Mouse (Mus musculus) heart, adult 18-20 months (tissue): ENCODE data around the gene Gna13. TPM values are rescaled to one million over a fixed set of nuclear protein-coding genes. Genes with fewer than 3 reads are reported as not detected.

Experiments
- DNase-seq, 2 experiments: peaks; one replicate each; pipeline ENCODE4 v3.0.0; 2021 to 2022; ENCODE audit warnings: mixed read lengths in 1 of 2
- total RNA-seq, 2 experiments: library from RNA; stranded (reverse); gene quantifications; 2 replicates each; pipeline ENCODE4 v1.2.3; 2021

The Gna13 gene
- total RNA-seq, 2 experiments from 2014 or later: 29.0 to 34.3 TPM

DNA sequence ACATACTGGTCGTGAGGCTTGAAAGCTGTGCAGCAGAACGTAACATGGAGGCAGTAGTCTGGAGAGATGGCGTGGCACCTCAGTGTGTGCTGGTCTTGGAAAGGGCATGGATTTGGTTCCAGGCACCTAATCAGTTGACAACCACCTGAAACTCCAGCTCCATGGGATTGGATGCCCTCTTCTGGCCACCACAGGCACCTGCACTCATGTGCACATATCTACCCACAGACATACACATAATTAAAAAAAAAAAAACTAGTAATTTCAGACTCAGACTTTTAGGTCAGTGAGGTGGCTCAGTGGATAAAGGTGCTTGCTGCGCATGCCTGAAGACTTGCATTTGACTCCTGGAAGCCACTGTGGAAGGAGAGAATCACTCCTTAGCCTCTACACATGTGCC, 59.6 kb downstream of the Gna13 start:
- no peak for DNase-seq

DNA sequence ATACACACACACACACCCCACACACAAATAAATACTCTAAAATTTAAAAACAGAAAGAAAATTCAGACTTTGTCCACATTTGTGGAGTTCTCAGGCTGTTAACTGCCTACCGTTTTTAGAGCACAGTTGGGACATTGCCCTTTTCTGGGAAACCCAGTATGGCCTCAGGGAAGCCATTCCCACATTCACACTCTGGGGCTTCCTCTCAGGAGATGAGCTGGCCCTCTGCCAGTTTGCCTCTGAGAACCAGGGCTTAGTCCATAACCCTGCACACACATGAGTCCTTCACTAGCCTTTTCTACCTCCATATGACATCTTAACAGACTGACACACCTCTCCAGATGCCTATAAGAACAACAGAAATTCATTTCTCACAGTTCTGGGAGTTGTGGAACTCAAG, 60.7 kb downstream of the Gna13 start:
- no peak for DNase-seq

DNA sequence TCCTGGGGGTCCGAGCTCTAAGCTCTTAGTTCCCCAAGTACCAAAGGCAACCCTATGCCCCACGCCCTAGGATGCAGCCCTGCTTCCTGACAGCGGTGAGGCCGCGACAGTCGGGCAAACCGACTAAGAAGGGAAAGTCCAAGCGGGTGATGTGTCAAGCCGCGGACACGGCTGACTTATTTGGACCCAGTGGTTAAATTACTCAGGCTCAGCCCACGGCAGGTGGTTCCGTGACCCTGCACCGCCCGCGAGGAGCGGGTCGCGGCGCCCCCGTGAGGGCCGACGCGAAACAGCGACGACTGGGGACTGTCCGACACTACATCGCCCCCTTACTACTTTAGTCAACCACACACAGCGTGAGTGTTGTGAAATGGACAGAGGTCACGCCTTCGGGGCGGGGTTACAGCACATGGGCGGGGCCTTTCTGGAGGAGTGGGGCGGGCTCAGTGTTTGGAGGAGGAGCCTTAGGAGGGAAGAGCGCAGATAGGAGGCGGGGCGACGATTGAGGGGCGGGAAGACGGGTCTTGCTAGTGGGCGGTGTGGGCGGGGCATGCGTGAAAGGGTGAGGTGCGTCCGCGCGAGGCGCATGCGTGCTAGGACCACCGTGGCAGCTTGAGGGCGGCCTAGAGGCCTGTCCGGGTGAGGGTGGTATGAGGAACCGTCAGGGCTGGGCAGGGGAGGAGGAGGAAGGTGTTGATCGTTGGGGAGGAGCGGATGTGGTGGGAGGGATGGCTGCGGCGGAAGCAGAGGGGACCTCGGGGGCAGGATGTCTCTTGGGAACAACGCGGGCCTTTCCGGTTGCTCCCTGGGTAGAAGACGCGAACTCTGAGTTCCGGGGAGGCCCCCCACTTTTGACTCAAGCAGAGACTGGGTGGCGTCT, 63.0 kb downstream of the Gna13 start, which contains the start of gene Amz2:
TSS of gene Amz2 (plus strand) at position 555 of the 880 bp plus-strand sequence.
- peak; percentile 99 to 100 for DNase-seq

DNA sequence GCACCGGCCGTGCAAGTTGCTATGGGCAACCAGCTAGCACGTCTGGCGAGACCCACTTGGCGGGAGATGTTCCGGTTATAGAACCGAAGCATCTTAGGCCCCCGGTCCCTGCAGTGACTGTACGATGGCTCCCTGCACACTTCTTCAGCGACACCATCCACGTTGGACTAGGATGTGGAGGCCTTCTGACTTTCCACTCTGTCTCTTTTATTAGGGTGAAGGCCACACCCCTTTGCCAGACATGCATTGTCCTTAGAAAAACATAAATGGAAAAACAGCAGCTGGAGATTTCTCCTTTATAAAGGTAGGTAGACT, 63.6 kb downstream of the Gna13 start:
- DNase-seq: no peak

DNA sequence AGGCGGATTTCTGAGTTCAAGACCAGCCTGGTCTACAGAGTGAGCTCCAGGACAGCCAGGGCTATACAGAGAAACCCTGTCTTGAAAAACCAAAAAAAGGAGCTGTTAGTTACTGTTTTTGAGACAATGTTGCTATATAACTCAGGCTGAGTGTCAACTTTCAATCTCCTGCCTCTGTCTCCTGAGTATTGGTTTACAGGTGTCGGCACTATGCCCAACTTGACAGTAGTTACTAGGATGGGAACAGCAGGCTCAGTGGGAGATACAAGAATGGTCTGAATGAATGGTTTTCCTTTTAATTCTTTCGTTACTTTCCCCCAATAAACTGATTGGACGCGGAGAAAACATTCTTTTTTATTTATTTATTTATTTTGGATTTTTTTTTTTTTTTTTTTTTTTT, 64.7 kb downstream of the Gna13 start:
- DNase-seq: no peak

DNA sequence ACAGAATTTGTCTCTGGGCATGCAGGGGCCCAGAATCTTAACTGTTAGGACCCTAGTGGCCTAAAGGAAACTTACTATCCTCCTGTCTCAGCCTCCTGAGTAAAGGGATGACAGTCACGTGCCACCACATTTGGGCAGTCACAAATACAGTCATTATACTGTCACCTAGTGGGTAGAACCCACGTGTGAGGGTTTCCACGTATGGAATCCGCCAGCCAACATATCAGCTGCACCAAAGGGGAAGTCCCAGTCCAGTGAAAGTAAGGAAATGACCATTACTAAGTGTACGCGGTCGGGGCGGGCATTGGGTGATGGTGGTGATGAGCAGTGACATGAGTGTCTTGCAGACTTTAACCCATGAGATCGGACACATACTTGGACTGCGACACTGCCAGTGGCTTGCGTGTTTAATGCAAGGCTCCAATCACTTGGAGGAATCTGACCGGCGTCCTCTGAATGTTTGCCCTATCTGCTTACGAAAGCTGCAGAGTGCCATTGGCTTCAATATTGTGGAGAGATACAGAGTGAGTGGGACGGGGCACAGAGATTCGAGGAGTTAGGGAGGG, 71.7 kb downstream of the Gna13 start:
- DNase-seq: no peak

DNA sequence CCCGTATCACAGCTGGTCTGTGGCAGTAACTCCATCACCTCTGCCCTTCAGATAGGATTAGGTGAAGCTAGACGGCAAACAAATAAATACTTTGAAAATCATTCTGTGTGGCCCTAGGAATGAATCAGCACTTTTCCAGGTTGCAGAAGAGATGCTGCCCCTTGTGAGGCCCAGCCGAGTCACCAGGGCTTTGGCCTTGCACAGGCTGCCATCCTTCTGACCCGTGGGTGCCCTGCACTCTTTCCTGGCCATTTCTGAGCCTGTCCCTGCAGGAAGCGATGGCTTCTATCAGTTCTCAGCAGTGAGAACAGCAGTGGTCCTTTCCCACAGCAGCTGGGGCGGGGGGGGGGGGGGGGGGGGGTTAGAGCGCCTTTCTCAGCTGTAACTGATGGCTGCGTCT, 74.3 kb downstream of the Gna13 start:
- no peak for DNase-seq

DNA sequence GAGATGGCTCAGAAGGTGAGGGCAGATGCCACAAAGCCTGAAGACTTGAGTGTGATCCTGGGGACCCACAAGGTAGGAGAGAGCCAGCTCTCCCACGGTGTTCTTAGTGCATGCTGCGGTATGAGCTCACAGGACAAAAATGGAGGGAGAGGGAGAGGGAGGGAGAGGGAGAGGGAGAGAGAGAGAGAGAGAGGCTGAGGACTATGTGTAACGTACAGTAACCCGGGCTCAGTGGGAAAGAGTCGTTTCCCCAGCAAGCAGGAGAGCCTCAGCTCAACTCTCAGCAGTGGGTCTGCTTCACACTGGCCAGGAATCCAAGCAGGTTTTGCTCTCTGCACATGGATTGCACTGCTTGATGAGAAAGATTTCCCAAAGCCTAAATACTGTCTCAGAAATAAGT, 76.6 kb downstream of the Gna13 start:
- DNase-seq: no peak

DNA sequence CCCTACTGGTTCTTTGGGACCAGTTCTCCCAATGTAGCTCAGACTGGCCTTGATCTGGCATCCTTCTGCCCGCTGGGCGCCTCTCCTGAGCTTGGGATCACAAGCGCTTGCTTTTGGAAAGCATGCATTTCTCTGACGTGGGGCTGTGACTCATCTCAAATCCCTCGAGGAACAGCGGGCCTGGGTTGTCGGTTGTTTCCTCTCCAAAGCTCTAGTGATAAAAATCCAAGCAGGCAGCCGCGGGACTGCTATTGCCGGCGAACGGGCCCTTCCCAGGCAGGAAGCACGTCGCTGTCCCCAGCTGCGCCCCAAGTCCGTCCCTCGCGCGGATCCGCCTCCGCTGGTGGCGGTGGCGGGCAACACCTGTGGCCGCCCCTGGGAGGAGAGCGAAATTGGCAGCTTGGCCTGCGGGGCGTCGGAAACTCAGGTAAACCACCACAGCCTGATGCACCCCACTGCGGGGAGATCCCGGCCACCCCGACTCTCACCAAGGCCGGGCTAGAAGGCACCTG, 77.3 kb downstream of the Gna13 start:
- DNase-seq: peak; percentile 90 to 91

DNA sequence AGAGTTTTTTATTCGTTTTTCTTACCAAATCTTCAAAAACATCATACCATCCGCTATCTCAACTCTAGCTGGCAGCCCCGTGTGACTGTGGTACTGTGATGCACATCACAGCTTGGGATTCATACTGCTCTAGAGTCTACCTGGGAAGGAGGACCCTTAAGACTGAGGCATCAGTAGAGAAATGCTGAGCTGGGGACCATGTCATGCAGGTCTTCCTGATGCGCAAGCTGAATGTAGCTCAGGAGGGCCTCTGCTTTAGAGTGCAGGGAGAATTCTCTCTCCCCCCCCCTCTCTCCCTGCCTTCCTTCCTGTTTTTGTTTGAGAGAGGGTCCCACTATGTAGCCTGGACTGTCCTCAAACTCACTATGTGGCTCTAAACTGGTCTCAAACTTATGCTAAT, 78.0 kb downstream of the Gna13 start:
- DNase-seq: no peak

DNA sequence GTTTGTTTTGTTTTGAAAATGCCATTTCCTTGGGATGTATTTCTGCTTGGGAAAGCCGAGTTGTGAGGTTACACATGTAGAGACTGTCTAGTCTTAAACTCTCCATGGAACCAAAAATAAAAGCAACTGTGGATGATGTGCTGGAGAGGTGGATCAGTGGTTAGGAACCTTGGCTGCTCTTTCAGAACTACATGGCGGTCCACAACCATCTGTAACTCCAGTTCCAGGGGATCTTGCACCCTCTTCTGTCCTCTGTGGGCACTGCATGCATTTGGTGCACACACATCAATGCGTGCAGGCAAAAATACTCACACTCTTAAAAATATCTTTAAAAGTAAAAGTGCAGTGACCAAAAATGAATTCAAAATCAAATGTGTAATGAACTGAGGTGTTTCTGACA, 78.5 kb downstream of the Gna13 start:
- DNase-seq: peak; percentile 22 to 57

DNA sequence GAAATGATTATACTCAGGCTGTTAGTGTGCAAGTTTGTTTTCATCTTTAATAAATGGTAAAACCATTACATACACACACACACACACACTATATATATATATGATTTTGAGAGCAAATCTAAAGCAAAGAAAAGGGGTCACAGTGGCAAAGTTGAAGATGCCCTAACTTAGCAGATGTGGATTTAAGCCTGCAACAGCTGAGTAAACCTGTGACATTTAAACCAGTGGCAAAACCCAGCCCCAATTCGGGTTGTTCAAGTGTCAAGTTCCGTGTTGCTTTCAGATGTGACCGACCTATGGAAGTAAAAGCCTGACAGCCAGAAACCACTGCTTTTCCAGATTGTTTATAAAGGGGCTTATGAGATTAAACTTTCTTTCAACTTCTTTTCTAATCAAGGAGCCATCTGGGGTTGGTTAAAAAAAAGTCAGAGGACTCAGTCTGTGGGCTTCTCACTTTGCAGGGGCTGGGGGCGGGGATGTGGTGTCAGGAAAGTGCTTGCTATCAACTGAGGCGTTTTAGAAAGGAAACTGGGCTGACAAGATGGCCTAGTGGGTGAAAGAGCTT, 79.6 kb downstream of the Gna13 start:
- no peak for DNase-seq

DNA sequence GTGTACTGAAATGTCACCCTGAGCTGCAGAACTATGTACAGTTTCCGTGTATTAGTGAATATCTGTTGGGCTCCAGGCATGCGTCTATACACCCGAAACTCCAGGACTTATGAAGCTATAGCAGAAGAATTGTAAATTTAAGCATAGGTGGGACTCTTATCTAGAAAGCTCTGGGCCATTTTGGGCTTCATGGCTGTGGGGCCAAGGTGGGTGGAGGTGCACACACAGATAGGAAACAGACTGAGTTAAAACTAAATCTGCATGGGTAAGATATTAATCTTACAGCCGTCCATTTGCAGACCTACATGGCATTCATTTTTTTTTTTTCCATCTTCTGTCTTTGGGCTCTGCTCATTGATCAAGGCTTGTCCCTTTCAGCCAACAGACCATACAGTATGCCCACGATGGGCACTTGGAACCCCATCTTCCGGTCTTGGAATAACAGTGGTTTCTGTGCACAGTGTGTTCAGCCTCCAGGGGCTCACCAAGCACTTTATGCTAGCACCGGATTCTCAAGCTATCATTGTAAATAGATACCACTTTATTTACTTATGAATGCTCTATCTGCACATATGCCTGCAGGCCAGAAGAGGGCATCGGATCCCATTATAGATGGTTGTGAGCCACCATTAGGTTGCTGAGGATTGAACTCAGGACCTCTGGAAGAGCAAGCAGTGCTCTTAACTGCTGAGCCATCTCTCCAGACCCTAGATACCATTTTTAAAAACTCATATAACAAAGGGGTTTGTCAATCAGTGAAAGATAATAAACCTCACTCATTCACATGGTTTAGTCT, 81.0 kb downstream of the Gna13 start:
- no peak for DNase-seq

DNA sequence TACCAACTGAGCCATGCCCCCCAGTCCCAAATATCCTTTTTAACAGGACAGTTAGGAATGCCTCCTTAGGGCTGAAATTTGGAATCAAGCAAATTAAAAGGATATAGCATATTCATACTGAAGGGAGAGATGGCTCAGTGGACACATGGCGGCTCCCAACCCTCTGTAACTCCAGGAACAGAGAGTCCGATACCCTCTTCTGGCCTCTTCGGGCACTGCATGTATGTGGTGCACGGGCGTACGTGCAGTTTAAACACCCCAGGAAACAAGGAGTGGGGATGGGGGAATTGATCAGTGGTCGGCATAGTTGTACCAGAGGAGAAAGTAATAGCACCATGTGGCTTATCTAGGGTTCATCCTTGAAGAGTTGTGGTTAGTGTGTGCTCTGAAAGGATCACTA, 82.0 kb downstream of the Gna13 start:
- DNase-seq: peak in 1 of 2 experiments; percentile 35

DNA sequence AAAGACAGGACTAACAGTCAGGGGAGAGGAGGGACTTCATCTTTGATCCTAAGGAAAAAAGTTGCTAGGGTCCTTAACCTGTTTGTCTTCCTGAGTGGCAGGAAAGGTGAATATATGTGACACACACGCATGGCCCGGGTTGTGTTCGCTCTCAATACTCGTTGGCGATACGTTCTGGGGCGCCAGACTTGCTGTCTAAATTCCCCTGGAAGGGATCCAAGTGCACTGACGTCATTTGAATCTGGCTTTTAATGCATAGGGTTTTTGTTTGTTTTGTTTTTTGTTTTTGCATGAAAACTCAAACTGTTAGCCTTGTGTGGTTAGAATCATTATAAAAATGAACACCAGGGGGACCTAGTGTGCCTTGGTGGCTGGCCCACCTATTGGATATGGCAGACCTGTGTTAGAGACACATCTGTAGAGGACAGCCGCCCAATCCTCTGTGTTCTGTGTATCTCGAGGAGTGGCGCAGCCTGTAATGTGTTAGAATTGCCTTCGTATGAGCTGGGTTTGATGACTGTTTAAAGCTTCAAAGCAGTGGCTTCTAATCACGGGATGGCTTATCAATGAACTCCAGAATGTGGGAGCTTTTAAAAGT, 82.9 kb downstream of the Gna13 start:
- DNase-seq: peak; percentile 23 to 78

Other genes starting within 250 kb of the Gna13 start
- not detected for gene E030025P04Rik, start 218.5 kb upstream of the Gna13 start, total RNA-seq
- gene Rgs9, start 64.7 kb upstream of the Gna13 start, total RNA-seq: under 1 TPM; 0.27 to 0.41 TPM
- not detected for gene 9930022D16Rik, start 51.1 kb downstream of the Gna13 start, total RNA-seq
- 10 to 100 TPM; 51.9 to 53.8 TPM for gene Amz2, start 63.1 kb downstream of the Gna13 start, total RNA-seq
- gene Arsg, start 110.5 kb downstream of the Gna13 start, total RNA-seq: 1 to 10 TPM; 1.4 to 2.1 TPM
- 1 to 10 TPM; 7.3 to 9.2 TPM for gene Slc16a6, start 110.8 kb downstream of the Gna13 start, total RNA-seq
- gene Wipi1, start 249.1 kb downstream of the Gna13 start, total RNA-seq: 100 to 1,000 TPM; 100 to 107 TPM